Comparison of ENCODE assay signal across 8 mouse cellular contexts in genomic region chr9:73039222-73039945, GRCm38 (mm10). TPM values are rescaled to one million over a fixed set of nuclear protein-coding genes. Genes with fewer than 3 reads are reported as not detected.
DNase-seq lines count a peak whose midpoint lies in the region; ATAC-seq and TF ChIP-seq lines count a peak whose summit lies in the region.

No protein-coding gene starts in this region.

- H3ac ChIP-seq in myocyte (ENCODE audit: control insufficient read depth, insufficient read length), result peak overlapping the region; percentile 44

- peak overlapping the region; percentile 72 for H3K27ac ChIP-seq in brown adipose tissue, adult 24 weeks (replicated peaks; ENCODE audit: low read depth, low read length)
- peak overlapping the region; percentile 69 for H3K27ac ChIP-seq in heart, embryonic 13.5 days (replicated peaks)
- peak overlapping the region; percentile 68 for H3K27ac ChIP-seq in liver, embryonic 11.5 days (ENCODE audit: low read depth, low read length)

- H3K9ac ChIP-seq in heart, embryonic 13.5 days, result peak overlapping the region; percentile 94
- peak overlapping the region; percentile 89 for H3K9ac ChIP-seq in liver, embryonic 11.5 days (ENCODE audit: low read depth, low read length)

- no peaks in the 10 kb centered on the region; the same call in 1 of the 2 replicates for H3K4me1 ChIP-seq in brown adipose tissue, adult 24 weeks (ENCODE audit: control insufficient read depth, insufficient read depth, insufficient read length, low read length)
- peaks cover 22% of the 10 kb centered on the region for H3K4me1 ChIP-seq in heart, embryonic 13.5 days
- peaks cover 9% of the 10 kb centered on the region; the same call in 1 of the 2 replicates for H3K4me1 ChIP-seq in liver, embryonic 11.5 days (replicated peaks; ENCODE audit: control insufficient read depth, insufficient read depth, low read length)

- no peaks in the 10 kb centered on the region for H3K9me3 ChIP-seq in heart, embryonic 13.5 days
- H3K9me3 ChIP-seq in liver, embryonic 11.5 days (ENCODE audit: control insufficient read depth, low read length), result no peaks in the 10 kb centered on the region

- under 1% methylated on average over 49 of the region's 49 CpGs for WGBS in heart, embryonic 13.5 days
- WGBS in liver, embryonic 11.5 days, result under 1% methylated on average over 49 of the region's 49 CpGs

- peaks cover 10% of the 10 kb centered on the region for H3K79me2 ChIP-seq in myocyte (ENCODE audit: control insufficient read depth, insufficient read depth)

- H3K4me3 ChIP-seq in brown adipose tissue, adult 24 weeks (ENCODE audit: insufficient read depth, low read depth, low read length), result peak overlapping the region; percentile 92
- peak overlapping the region; percentile 90 for H3K4me3 ChIP-seq in heart, embryonic 13.5 days
- H3K4me3 ChIP-seq in liver, embryonic 11.5 days (ENCODE audit: low read depth, low read length), result peak overlapping the region; percentile 83
- H3K4me3 ChIP-seq in myocyte, result peak overlapping the region; percentile 92

- TF ChIP-seq POLR2A in myocyte (IDR thresholded peaks at IDR 0.05; ENCODE audit: insufficient read length, low read depth), result peak; percentile 49

- H3K4me2 ChIP-seq in heart, embryonic 13.5 days, result peak overlapping the region; percentile 91
- H3K4me2 ChIP-seq in liver, embryonic 11.5 days, result peak overlapping the region; percentile 83
- H3K4me2 ChIP-seq in myocyte (ENCODE audit: low read depth), result peak overlapping the region; percentile 97

- DNase-seq in kidney, postnatal 10 days, result peak; percentile 97
- peak; percentile 91 for DNase-seq in liver, embryonic 11.5 days (ENCODE audit: low spot score)
- peak; percentile 88 to 95 for DNase-seq in spleen, postnatal 4 days (ENCODE audit: low spot score in 2 of 2)

- peak; percentile 70 for ATAC-seq in CD4-positive, CD25-positive, alpha-beta regulatory T cell, adult 4 months
- ATAC-seq in erythroid progenitor cell, adult 5-6 weeks (replicated peaks; ENCODE audit: low FRiP score, poor library complexity, severe bottlenecking), result peak; percentile 84
- peak; percentile 51 for ATAC-seq in heart, embryonic 13.5 days (ENCODE audit: extremely low read depth, insufficient number of reproducible peaks, low FRiP score, low TSS enrichment)
- ATAC-seq in liver, embryonic 11.5 days (replicated peaks; ENCODE audit: low FRiP score), result peak; percentile 84

- H3K27me3 ChIP-seq in heart, embryonic 13.5 days (replicated peaks), result no peaks in the 10 kb centered on the region
- no peaks in the 10 kb centered on the region for H3K27me3 ChIP-seq in liver, embryonic 11.5 days (replicated peaks; ENCODE audit: control insufficient read depth, insufficient read depth, low read length)
- H3K27me3 ChIP-seq in myocyte (ENCODE audit: control insufficient read depth, insufficient read depth, insufficient read length), result no peaks in the 10 kb centered on the region

- peaks cover 9% of the 10 kb centered on the region for H3K36me3 ChIP-seq in heart, embryonic 13.5 days
- no peaks in the 10 kb centered on the region for H3K36me3 ChIP-seq in liver, embryonic 11.5 days (ENCODE audit: control insufficient read depth, insufficient read depth, low read length)
- no peaks in the 10 kb centered on the region for H3K36me3 ChIP-seq in myocyte (ENCODE audit: control insufficient read depth, insufficient read depth)

TF ChIP-seq in myocyte, 11 proteins besides CTCF, POLR2A, EP300 and RAD21:
- TF ChIP-seq REST (IDR thresholded peaks at IDR 0.05; ENCODE audit: insufficient read depth, insufficient read length), result peak; percentile 2
- no peak for TF ChIP-seq TCF3 (IDR thresholded peaks at IDR 0.05; ENCODE audit: insufficient read length, low read depth)

RNA-seq across cellular contexts. Expression of gene Pigb, which starts 0.8 kb away (rescaled TPM):
- 10 to 100 TPM; 14.2 to 22.2 TPM for polyA plus RNA-seq in CD4-positive, CD25-positive, alpha-beta regulatory T cell, adult 4 months (2017; shearing (Covaris generic))
- polyA plus RNA-seq in brown adipose tissue, adult 24 weeks (2012; ENCODE audit: insufficient read depth, insufficient read length, missing spikeins), result 4.4 and 5.4 TPM in 2 replicates
- total RNA-seq in erythroid progenitor cell, adult 5-6 weeks (2015; ENCODE audit: low replicate concordance), result 6.8 and 14.7 TPM in 2 replicates
- 0.83 and 1.0 TPM in 2 replicates for total RNA-seq in erythroid progenitor cell, adult 5-6 weeks (2017; ENCODE audit: low replicate concordance)
- polyA plus RNA-seq in heart, embryonic 13.5 days (2015; fragmentation: Nextera tagmentation; extraction: Ambion mirVana), result 5.7 and 7.1 TPM in 2 replicates
- polyA plus RNA-seq in liver, embryonic 11.5 days (2014; fragmentation: Nextera tagmentation; extraction: Ambion mirVana), result 17.1 and 21.0 TPM in 2 replicates
- 5.3 TPM for polyA plus RNA-seq in myocyte (2012; fragmentation: generic; extraction: Trizol)

RNA-seq across cellular contexts. Expression of gene Rab27a, which starts 5.3 kb away (rescaled TPM):
- 10 to 100 TPM; 34.9 to 86.7 TPM for polyA plus RNA-seq in CD4-positive, CD25-positive, alpha-beta regulatory T cell, adult 4 months (2017; shearing (Covaris generic))
- polyA plus RNA-seq in brown adipose tissue, adult 24 weeks (2012; ENCODE audit: insufficient read depth, insufficient read length, missing spikeins), result 0.38 and 1.7 TPM in 2 replicates
- total RNA-seq in erythroid progenitor cell, adult 5-6 weeks (2015; ENCODE audit: low replicate concordance), result 10.5 and 12.3 TPM in 2 replicates
- 12.2 and 13.2 TPM in 2 replicates for total RNA-seq in erythroid progenitor cell, adult 5-6 weeks (2017; ENCODE audit: low replicate concordance)
- 3.5 and 3.6 TPM in 2 replicates for polyA plus RNA-seq in heart, embryonic 13.5 days (2015; fragmentation: Nextera tagmentation; extraction: Ambion mirVana)
- polyA plus RNA-seq in liver, embryonic 11.5 days (2014; fragmentation: Nextera tagmentation; extraction: Ambion mirVana), result 3.0 and 3.5 TPM in 2 replicates
- 0.10 TPM for polyA plus RNA-seq in myocyte (2012; fragmentation: generic; extraction: Trizol)

RNA-seq across cellular contexts. Expression of gene Ccpg1, which starts 54.2 kb away (rescaled TPM):
- 100 to 1,000 TPM in 1 of 2 experiments, 10 to 100 TPM in 1; 85.9 to 106 TPM for polyA plus RNA-seq in CD4-positive, CD25-positive, alpha-beta regulatory T cell, adult 4 months (2017; shearing (Covaris generic))
- polyA plus RNA-seq in brown adipose tissue, adult 24 weeks (2012; ENCODE audit: insufficient read depth, insufficient read length, missing spikeins), result 61.5 and 64.5 TPM in 2 replicates
- total RNA-seq in erythroid progenitor cell, adult 5-6 weeks (2015; ENCODE audit: low replicate concordance), result 13.8 and 30.6 TPM in 2 replicates
- total RNA-seq in erythroid progenitor cell, adult 5-6 weeks (2017; ENCODE audit: low replicate concordance), result 24.9 and 34.5 TPM in 2 replicates
- 25.9 and 29.2 TPM in 2 replicates for polyA plus RNA-seq in heart, embryonic 13.5 days (2015; fragmentation: Nextera tagmentation; extraction: Ambion mirVana)
- 14.8 and 18.9 TPM in 2 replicates for polyA plus RNA-seq in liver, embryonic 11.5 days (2014; fragmentation: Nextera tagmentation; extraction: Ambion mirVana)
- polyA plus RNA-seq in myocyte (2012; fragmentation: generic; extraction: Trizol), result 9.5 TPM

RNA-seq across cellular contexts. Expression of gene Ccpg1os, which starts 54.2 kb away (rescaled TPM):
- polyA plus RNA-seq in CD4-positive, CD25-positive, alpha-beta regulatory T cell, adult 4 months (2017; shearing (Covaris generic)), result 1 to 10 TPM; 5.7 to 9.5 TPM
- 15.8 and 19.5 TPM in 2 replicates for polyA plus RNA-seq in brown adipose tissue, adult 24 weeks (2012; ENCODE audit: insufficient read depth, insufficient read length, missing spikeins)
- total RNA-seq in erythroid progenitor cell, adult 5-6 weeks (2015; ENCODE audit: low replicate concordance), result 2.5 TPM in 1 of 2 replicates, not detected in the other
- total RNA-seq in erythroid progenitor cell, adult 5-6 weeks (2017; ENCODE audit: low replicate concordance), result 0.77 TPM in 1 of 2 replicates, not detected in the other
- 14.3 TPM in 2 replicates for polyA plus RNA-seq in heart, embryonic 13.5 days (2015; fragmentation: Nextera tagmentation; extraction: Ambion mirVana)
- 6.9 and 7.3 TPM in 2 replicates for polyA plus RNA-seq in liver, embryonic 11.5 days (2014; fragmentation: Nextera tagmentation; extraction: Ambion mirVana)
- polyA plus RNA-seq in myocyte (2012; fragmentation: generic; extraction: Trizol), result 7.1 TPM

Comparison
In these comparisons a context has a peak if more than half of its experiments do, and no peak if none do; other contexts are left out.
1. Peak in every context shown above with its lines: DNase-seq, ATAC-seq, H3K4me3 ChIP-seq and H3K27ac ChIP-seq.